Mouse (Mus musculus): ENCODE results near the gene Bbs9.

Gene Bbs9

DNA sequence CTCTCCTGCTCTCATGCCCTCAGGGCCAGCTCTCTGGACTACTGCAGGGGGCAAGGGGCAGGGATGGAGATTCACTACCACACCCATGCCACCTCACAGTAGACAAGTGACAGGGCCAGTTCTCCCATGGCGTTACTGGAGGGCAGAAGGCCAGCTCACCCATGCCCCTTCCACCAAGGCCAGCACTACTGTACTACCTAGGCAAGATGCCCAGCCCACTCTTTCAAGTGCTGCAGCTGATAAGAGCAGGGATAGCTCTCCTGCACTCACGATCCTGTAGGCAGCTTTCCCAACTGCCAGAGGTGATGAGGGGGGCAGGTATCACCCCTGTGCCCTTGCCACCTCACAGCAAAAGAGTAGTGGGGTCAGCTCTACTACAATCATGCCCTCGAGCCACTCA, 429.9 kb downstream of the Bbs9 start:
- DNase-seq, result no peak

DNA sequence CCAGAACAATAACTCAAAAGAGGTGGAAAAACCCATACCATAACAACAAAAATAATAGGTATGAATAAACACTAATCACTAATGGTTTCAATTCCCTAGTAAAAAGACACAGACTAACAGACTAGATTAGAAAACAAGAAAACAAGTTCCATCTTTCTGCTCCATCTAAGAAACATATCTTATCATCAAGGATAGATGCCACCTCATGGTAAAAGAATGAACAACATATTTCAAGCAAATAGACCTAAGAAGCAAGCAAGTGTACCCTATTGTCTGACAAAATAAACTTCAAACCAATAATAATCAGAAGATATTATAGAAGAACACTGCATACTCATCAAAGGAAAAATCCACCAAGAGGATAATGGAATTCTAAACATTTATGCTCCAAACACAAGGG, 441.3 kb downstream of the Bbs9 start:
- DNase-seq, result no peak

DNA sequence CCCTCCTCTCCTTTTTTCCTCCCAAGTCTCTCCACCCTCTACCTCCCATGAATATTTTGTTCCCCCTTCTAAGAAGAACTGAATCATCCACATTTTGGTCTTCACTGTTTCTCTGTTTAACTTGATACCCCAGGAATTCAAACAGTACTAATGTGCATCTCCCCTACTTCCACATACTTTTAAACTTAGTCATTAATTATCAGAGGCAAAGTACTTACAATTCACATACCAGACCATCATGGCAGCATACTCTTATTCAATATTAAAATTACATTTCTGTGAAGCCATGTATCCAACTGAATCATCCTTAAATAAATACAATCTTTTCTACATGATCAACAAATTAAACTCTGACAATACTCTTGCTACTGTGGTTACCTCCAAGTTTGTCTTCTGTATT, 460.1 kb downstream of the Bbs9 start:
- DNase-seq, result no peak

Measured in cerebellum, adult 18-20 months (tissue).